Mouse (Mus musculus) heart, embryonic 12.5 days (tissue): Measurements from ENCODE around the gene Olfr1458. TPM values are rescaled to one million over a fixed set of nuclear protein-coding genes. Genes with fewer than 3 reads are reported as not detected.

Experiments
- ATAC-seq: fragments of 200-750 bp; cut with Nextera tagmentation; 2 replicates; pipeline ENCODE4 v1.8.0; 2017; ENCODE audit warnings: moderate TSS enrichment, moderate library complexity; ENCODE audit not compliant: insufficient number of reproducible peaks, low FRiP score
- H3K27ac ChIP-seq: fragments of 300-500 bp; sonication (generic); 2 replicates; pipeline ENCODE4 v1.5.1; 2016; ENCODE audit warnings: mild to moderate bottlenecking, moderate library complexity; ENCODE audit not compliant: poor library complexity, severe bottlenecking
- H3K27me3 ChIP-seq: fragments of 300-500 bp; sonication (generic); replicated peaks from 2 replicates; pipeline ENCODE4 v1.6.1; 2016; ENCODE audit warnings: mild to moderate bottlenecking, moderate library complexity
- H3K36me3 ChIP-seq: fragments of 300-500 bp; sonication (generic); 2 replicates; pipeline ENCODE4 v1.6.1; 2016; ENCODE audit warnings: mild to moderate bottlenecking, moderate library complexity
- H3K4me1 ChIP-seq: fragments of 300-500 bp; sonication (generic); replicated peaks from 2 replicates; pipeline ENCODE4 v1.6.1; 2016; ENCODE audit warnings: mild to moderate bottlenecking
- H3K4me2 ChIP-seq: fragments of 300-500 bp; sonication (generic); 2 replicates; pipeline ENCODE4 v1.6.1; 2016; ENCODE audit warnings: mild to moderate bottlenecking, moderate library complexity
- H3K4me3 ChIP-seq: fragments of 300-500 bp; sonication (generic); 2 replicates; pipeline ENCODE4 v1.5.1; 2016; ENCODE audit warnings: mild to moderate bottlenecking
- H3K9ac ChIP-seq: fragments of 300-500 bp; sonication (generic); 2 replicates; pipeline ENCODE4 v1.6.1; 2016; ENCODE audit warnings: mild to moderate bottlenecking, moderate library complexity
- H3K9me3 ChIP-seq: fragments of 300-500 bp; sonication (generic); replicated peaks from 2 replicates; pipeline ENCODE4 v1.6.1; 2016; ENCODE audit warnings: mild to moderate bottlenecking, moderate library complexity
- WGBS: fragments of 180-500 bp; shearing (Covaris S2); methylation state at CpG from one replicate; pipeline ENCODE4 v1.1.7; 2016; 5-methylcytosine and 5-hydroxymethylcytosine counted together
- polyA plus RNA-seq: library from polyadenylated mRNA; unstranded; fragments of >200 nt; fragmentation: Nextera tagmentation; extraction: Ambion mirVana; gene quantifications from 2 replicates; pipeline ENCODE4 v1.2.1, GENCODE M21; 2016

The Olfr1458 gene
- polyA plus RNA-seq, result not detected in 2 replicates

DNA sequence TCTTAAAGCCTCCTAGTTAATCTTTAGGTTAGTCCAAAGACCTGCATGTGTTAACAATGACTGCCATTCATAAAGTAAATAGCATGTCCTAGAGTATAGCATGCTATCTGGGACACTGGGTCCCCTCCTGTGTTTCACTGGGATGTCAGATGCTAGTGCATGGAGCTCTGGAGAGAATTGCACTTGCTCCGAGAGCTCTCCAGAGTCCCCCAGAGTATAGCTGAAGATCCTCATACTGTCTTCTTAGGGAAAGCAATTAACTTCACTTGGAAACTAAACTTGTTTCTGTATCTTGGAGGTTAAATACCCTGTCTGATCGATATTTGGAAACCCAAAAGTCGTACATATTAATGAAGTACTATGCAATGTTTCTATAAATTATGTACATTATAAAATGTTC lies at the start of gene Olfr1458:
Gene Olfr1458 (minus strand): TSS at position 101 of the 400 bp plus-strand sequence.
- Histone ChIP-seq H3K4me1 (no peaks in the 10 kb centered on the region), H3K9me3 (peaks cover 10% of the 10 kb centered on the region), H3K4me2 (no peak within 1 kb of the TSS), H3K27ac (no peak within 1 kb of the TSS), H3K4me3 (no peak within 1 kb of the TSS), H3K36me3 (no peaks in the 10 kb centered on the region), H3K27me3 (no peaks in the 10 kb centered on the region), H3K9ac (no peak within 1 kb of the TSS)
- no peak for ATAC-seq
- WGBS, result 68% methylated on average over 3 of the region's 3 CpGs

DNA sequence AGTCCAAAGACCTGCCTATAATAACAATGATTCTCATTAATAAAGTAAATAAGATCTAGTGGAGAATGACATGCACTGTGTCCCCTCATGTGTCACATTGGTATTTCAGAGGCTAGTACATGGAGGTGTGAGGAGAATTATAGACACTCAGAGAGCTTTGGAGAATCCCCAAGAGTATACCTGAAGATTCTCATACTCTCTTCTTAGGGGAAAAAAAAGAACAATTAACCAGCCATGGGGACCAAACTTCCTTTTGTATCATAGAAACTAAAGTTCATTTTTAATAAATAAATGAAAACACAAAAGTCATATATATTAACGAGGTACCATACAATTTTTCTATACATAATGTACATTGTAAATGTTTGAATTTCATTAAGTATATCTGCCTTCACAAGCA lies 42.9 kb upstream of the Olfr1458 start, which contains the start of gene Olfr1459:
Gene Olfr1459 (minus strand): TSS at position 101 of the 400 bp plus-strand sequence.
- H3K27me3 ChIP-seq, result no peaks in the 10 kb centered on the region
- no peaks in the 10 kb centered on the region for H3K4me1 ChIP-seq
- no peak for ATAC-seq
- no peak within 1 kb of the TSS for H3K4me2 ChIP-seq
- no peak within 1 kb of the TSS for H3K4me3 ChIP-seq
- 57% methylated on average over 1 of the region's 1 CpGs for WGBS
- H3K27ac ChIP-seq, result no peak within 1 kb of the TSS
- H3K36me3 ChIP-seq, result no peaks in the 10 kb centered on the region
- peaks cover 18% of the 10 kb centered on the region for H3K9me3 ChIP-seq
- no peak within 1 kb of the TSS for H3K9ac ChIP-seq

DNA sequence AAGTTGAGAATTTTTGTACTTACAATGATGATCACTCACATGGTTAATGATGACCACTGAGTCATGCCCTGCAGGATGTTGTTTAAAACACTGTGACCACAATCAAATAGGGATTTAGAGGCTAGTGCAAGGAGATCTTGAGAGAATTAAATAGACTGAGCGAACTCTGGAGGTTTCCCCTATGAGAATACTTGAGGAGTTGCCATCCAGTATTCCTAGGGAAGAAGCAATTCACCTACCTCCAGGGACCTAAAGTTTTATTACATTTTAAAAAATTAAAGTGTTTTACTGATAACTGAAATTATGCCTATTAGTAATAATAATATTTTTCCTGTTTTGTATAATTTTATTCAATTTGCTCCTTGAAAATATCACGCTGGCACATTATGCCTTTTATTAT lies 8.8 kb downstream of the Olfr1458 start, which contains the start of gene Olfr1457:
Gene Olfr1457 (minus strand): TSS at position 101 of the 400 bp plus-strand sequence.
- no peak for ATAC-seq
- no peak within 1 kb of the TSS for H3K4me3 ChIP-seq
- H3K4me1 ChIP-seq, result no peaks in the 10 kb centered on the region
- H3K9me3 ChIP-seq, result 0 out of 2 replicates have a peak, but pooled peaks cover 2% of the 10 kb centered on the region
- H3K27me3 ChIP-seq, result no peaks in the 10 kb centered on the region
- no peaks in the 10 kb centered on the region for H3K36me3 ChIP-seq
- WGBS, result 65% methylated on average over 2 of the region's 2 CpGs
- H3K9ac ChIP-seq, result no peak within 1 kb of the TSS
- H3K4me2 ChIP-seq, result no peak within 1 kb of the TSS
- no peak within 1 kb of the TSS for H3K27ac ChIP-seq

DNA sequence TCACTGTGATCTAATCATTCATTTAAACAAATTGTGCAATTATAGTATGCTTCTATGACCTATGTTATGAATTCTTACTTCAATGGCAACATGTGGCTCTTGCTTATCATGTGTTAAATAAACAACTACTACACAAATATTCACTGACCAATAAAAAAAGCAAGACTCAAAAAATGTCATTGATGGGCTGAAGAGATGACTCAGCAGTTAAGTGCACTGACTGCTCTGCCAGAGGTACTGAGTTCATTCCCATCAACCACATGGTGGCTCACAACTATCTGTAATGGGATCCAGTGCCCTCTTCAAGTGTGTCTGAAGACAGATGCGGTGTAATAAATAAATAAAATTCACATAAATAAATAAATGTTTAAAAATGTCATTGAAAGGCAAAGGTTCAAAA lies 12.7 kb downstream of the Olfr1458 start:
- 88% methylated on average over 1 of the region's 1 CpGs for WGBS
- H3K9ac ChIP-seq, result no peak overlapping the region
- H3K4me2 ChIP-seq, result no peak overlapping the region
- no peaks in the 10 kb centered on the region for H3K4me1 ChIP-seq
- H3K4me3 ChIP-seq, result no peak overlapping the region
- no peaks in the 10 kb centered on the region for H3K27me3 ChIP-seq
- peaks cover 14% of the 10 kb centered on the region; the same call in 1 of the 2 replicates for H3K9me3 ChIP-seq
- no peaks in the 10 kb centered on the region for H3K36me3 ChIP-seq
- no peak for ATAC-seq
- no peak overlapping the region for H3K27ac ChIP-seq

DNA sequence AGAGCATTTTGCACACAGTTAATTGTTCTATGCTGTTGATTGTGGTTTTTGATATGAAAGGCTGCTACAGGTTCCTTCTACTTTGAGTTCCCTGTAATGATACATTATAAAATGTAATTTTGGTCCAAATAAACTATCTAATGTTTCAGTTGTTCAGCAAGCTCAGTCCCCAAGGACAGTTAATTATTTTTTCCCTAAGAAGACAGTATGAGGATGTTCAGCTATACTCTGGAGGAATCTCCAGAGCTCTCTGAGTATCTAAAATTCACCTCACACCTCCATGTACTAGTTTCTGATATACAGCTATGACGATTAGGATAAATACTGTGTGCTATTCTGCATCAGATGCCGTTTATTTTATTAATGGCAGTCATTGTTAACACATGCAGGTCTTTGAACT lies 46.3 kb downstream of the Olfr1458 start, which contains the start of gene Olfr1454:
Gene Olfr1454 (plus strand): TSS at position 301 of the 400 bp plus-strand sequence.
- Histone ChIP-seq H3K9me3 (peaks cover 17% of the 10 kb centered on the region), H3K36me3 (no peaks in the 10 kb centered on the region), H3K4me1 (no peaks in the 10 kb centered on the region), H3K27ac (no peak within 1 kb of the TSS), H3K4me3 (no peak within 1 kb of the TSS), H3K27me3 (no peaks in the 10 kb centered on the region), H3K4me2 (no peak within 1 kb of the TSS), H3K9ac (no peak within 1 kb of the TSS)
- ATAC-seq, result no peak
- 56% methylated on average over 2 of the region's 2 CpGs for WGBS

Other genes with a start within 250 kb of the Olfr1458 start
- gene Olfr1444, start 249.5 kb downstream of the Olfr1458 start, polyA plus RNA-seq, result not detected in 2 replicates
- gene Olfr1445, start 222.9 kb downstream of the Olfr1458 start, polyA plus RNA-seq, result not detected in 2 replicates
- gene Olfr1446, start 213.3 kb downstream of the Olfr1458 start, polyA plus RNA-seq, result not detected in 2 replicates
- gene Olfr1447, start 203.0 kb downstream of the Olfr1458 start, polyA plus RNA-seq, result not detected in 2 replicates
- gene Olfr1448, start 182.4 kb downstream of the Olfr1458 start, polyA plus RNA-seq, result not detected in 2 replicates
- not detected in 2 replicates for gene Olfr1449, start 175.9 kb downstream of the Olfr1458 start, polyA plus RNA-seq
- not detected in 2 replicates for gene Olfr1450, start 156.5 kb downstream of the Olfr1458 start, polyA plus RNA-seq
- not detected in 2 replicates for gene Olfr1451, start 111.8 kb downstream of the Olfr1458 start, polyA plus RNA-seq
- not detected in 2 replicates for gene Olfr1453, start 78.4 kb downstream of the Olfr1458 start, polyA plus RNA-seq
- gene Olfr1454, start 46.2 kb downstream of the Olfr1458 start, polyA plus RNA-seq, result not detected in 2 replicates
- gene Olfr1457, start 8.9 kb downstream of the Olfr1458 start, polyA plus RNA-seq, result not detected in 2 replicates
- not detected in 2 replicates for gene Olfr1459, start 42.8 kb upstream of the Olfr1458 start, polyA plus RNA-seq
- gene Olfr1461, start 56.2 kb upstream of the Olfr1458 start, polyA plus RNA-seq, result not detected in 2 replicates
- gene Olfr1462, start 79.0 kb upstream of the Olfr1458 start, polyA plus RNA-seq, result not detected in 2 replicates
- gene Olfr1463, start 124.6 kb upstream of the Olfr1458 start, polyA plus RNA-seq, result not detected in 2 replicates
- not detected in 2 replicates for gene Olfr1465, start 208.8 kb upstream of the Olfr1458 start, polyA plus RNA-seq
- gene Olfr1466, start 232.1 kb upstream of the Olfr1458 start, polyA plus RNA-seq, result not detected in 2 replicates